Mouse (Mus musculus): ENCODE results near the gene Mcl1.

Mcl1 gene

DNA sequence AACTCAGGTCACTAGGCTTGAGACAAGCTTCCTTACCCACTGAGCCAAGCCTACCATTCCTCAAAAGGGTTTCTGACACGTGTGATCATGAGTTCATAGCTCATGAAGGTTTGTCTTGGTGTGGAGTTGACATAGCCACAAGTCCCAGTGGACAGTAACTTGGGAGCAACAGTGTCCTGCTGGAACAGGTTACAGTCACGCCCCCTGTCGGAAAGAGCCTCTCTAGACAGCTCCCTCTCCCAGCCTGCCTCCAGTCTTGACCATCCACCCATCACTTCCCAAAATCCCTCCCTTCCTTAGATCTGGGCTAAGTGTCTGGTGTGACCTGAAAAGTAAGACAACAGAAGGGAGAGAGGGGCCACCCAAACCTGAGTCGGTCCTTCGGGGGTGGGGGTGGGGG lies 24.3 kb downstream of the Mcl1 start:
- ChIA-PET CTCF (interaction anchor here in 3 of 4 experiments (0.6 to 2.6 kb wide), 20 partner anchors 9 to 279 kb away, joined by 3 to 11 read pairs (median 4); partner anchors contain the start of genes Ensa (in 2 of the 3) and Golph3l (in 1 of the 3)), POLR2A (interaction anchor here (0.6 to 56.4 kb wide), 20 partner anchors 8 to 700 kb away, joined by 3 to 4534 read pairs (median 4); partner anchors contain the start of genes Mcl1 (in 3 of the 4), Ensa (in 2 of the 4) and Golph3l (in 1 of the 4))

DNA sequence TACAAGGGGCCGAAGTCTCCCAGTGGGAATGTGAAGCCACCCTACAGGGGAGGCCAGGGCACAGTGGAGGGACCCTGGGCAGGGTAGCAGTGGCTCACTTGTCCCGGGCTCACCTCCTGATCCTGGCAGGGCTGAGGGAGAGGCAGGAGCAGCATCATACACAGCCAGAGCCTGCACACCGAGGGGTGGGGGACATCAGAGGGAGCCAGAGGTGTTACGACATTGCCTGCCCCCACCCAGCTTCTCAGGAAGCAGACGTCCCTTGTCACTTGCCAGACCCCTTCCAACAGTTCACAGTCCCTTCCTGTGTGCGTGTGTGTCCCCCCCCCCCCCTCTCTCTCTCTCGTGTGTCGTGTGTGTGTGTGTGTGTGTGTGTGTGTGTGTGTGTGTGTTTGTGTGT lies 26.3 kb downstream of the Mcl1 start:
- ChIA-PET CTCF (interaction anchor here in 2 of 4 experiments (0.6 to 5.9 kb wide), 4 partner anchors 8 to 272 kb away, joined by 3 to 44 read pairs (median 18); no protein-coding TSS in a partner anchor), POLR2A (interaction anchor here in 3 of 4 experiments (0.7 to 56.4 kb wide), 7 partner anchors 10 to 177 kb away, joined by 3 to 4534 read pairs (median 141); partner anchors contain the start of genes Mcl1 (in 3 of the 3) and Ensa (in 2 of the 3))

GRCm38 (mm10) chr3:95685301-95685700 lies 26.7 kb downstream of the Mcl1 start:
- ChIA-PET CTCF (interaction anchor here (0.7 to 5.9 kb wide), 5 partner anchors 9 to 86 kb away, joined by 3 to 44 read pairs (median 6); no protein-coding TSS in a partner anchor), POLR2A (interaction anchor here in 3 of 4 experiments (0.7 to 56.4 kb wide), 7 partner anchors 10 to 38 kb away, joined by 3 to 4534 read pairs (median 74); partner anchors contain the start of genes Ensa (in 2 of the 3) and Mcl1 (in 2 of the 3))

- ChIA-PET POLR2A (interaction anchor here in 3 of 4 experiments (0.7 to 56.4 kb wide), 8 partner anchors 11 to 50 kb away, joined by 3 to 4534 read pairs (median 40); partner anchors contain the start of genes Ensa (in 2 of the 3) and Mcl1 (in 2 of the 3)), CTCF (interaction anchor here (0.7 to 5.9 kb wide), 5 partner anchors 9 to 86 kb away, joined by 3 to 44 read pairs (median 6); no protein-coding TSS in a partner anchor)
These were observed 27.1 kb downstream of the Mcl1 start for GRCm38 (mm10) chr3:95685701-95686100.

GRCm38 (mm10) chr3:95686492-95687167 lies 28.0 kb downstream of the Mcl1 start:
- POLR2A ChIA-PET, result interaction anchor here (0.5 to 56.4 kb wide), 20 partner anchors 10 to 944 kb away, joined by 3 to 4534 read pairs (median 4); partner anchors contain the start of genes Ensa (in 2 of the 4), Mcl1 (in 2 of the 4), Ciart (in 1 of the 4) and Ecm1 (in 1 of the 4)
- CTCF ChIA-PET, result interaction anchor here in 3 of 4 experiments (0.6 to 5.9 kb wide), 9 partner anchors 9 to 645 kb away, joined by 3 to 44 read pairs (median 5); no protein-coding TSS in a partner anchor

DNA sequence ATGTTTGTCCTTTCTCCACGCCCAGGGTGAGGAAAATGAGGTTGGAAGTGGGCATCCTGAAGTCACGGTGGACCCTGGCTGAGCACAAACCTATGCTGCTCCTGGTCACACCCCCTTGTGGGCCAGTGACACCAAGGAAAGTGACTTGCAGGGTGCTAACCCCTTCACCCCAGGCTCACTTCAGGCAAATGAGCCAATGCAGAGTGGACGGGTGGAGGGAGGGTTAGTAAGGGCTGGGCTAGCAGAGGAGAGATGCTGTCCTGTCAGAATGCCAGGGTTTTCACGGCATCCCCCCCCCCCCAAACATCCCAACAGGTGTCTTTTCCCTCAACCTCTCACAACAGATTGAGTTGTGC lies 28.6 kb downstream of the Mcl1 start:
- CTCF ChIA-PET, result interaction anchor here (0.6 to 5.9 kb wide), 9 partner anchors 8 to 645 kb away, joined by 3 to 44 read pairs (median 3); no protein-coding TSS in a partner anchor
- POLR2A ChIA-PET, result interaction anchor here in 3 of 4 experiments (0.6 to 56.4 kb wide), 19 partner anchors 11 to 943 kb away, joined by 3 to 4534 read pairs (median 6); partner anchors contain the start of genes Ensa (in 2 of the 3), Mcl1 (in 2 of the 3), Ciart (in 1 of the 3) and Ecm1 (in 1 of the 3)

DNA sequence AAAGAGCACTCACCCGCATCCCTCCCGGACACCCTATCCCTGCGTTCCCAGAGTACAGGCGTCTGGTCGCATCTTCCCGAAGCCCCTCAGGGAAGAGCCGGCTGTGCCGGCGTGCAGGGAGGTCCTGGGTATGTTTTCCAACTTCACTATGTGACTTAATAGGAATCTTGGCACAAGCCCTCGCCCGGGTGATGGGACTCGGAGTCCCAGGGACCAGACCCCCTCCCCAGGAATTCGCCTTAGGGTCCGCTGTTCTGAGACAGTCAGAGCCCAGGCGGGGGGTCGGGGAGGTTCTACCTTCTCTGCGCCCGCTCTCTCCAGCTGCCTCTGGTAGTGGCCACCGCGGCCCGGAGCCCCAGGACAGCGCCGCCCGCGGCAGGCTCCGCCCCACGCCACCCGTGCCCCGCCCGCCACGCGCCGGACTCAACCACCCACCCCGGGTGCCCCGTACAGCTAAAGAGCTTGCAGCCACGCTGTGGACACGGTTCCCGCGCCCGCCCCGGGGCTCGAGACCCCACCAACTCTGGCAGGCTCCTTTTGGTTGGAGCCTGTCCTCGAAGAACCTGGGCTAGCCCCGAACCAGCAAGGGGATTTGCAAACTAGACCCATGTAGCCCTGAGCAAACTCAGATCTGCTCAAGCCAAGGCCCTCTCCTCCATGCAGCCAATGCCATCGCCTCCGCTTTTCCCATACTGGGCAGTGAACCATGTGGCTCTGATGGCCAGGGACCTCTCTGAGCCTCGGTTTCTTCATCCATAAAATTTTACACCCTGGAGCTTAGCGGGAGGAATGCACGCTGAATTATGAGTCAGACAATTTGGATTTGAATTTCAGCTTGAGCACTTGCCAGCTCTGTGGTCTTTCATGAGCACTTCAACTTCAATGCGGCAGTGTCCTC lies 29.2 kb downstream of the Mcl1 start, which contains the start of gene Adamtsl4:
Adamtsl4 (minus strand) TSS at position 394 of the 898 bp plus-strand sequence.
- ChIA-PET CTCF (interaction anchor here in 3 of 4 experiments (0.6 to 5.9 kb wide), 8 partner anchors 11 to 646 kb away, joined by 3 to 44 read pairs (median 4); no protein-coding TSS in a partner anchor), POLR2A (interaction anchor here (0.6 to 56.4 kb wide), 15 partner anchors 9 to 942 kb away, joined by 3 to 4534 read pairs (median 5); partner anchors contain the start of genes Ensa (in 2 of the 4), Mcl1 (in 2 of the 4), Ecm1 (in 1 of the 4) and Golph3l (in 1 of the 4))

- ChIA-PET CTCF (interaction anchor here (0.6 to 5.9 kb wide), 5 partner anchors 8 to 13 kb away, joined by 3 to 44 read pairs (median 3); no protein-coding TSS in a partner anchor), POLR2A (interaction anchor here (0.5 to 56.4 kb wide), 15 partner anchors 10 to 967 kb away, joined by 3 to 4534 read pairs (median 3); partner anchors contain the start of genes Ensa (in 2 of the 4) and Mcl1 (in 2 of the 4))
These were observed 30.8 kb downstream of the Mcl1 start for GRCm38 (mm10) chr3:95689171-95689915.

GRCm38 (mm10) chr3:95689940-95690339 lies 31.4 kb downstream of the Mcl1 start:
- ChIA-PET CTCF (interaction anchor here (0.6 to 5.9 kb wide), 6 partner anchors 8 to 14 kb away, joined by 3 to 44 read pairs (median 3); no protein-coding TSS in a partner anchor), POLR2A (interaction anchor here in 3 of 4 experiments (0.6 to 56.4 kb wide), 15 partner anchors 10 to 967 kb away, joined by 3 to 4534 read pairs (median 4); partner anchors contain the start of genes Ensa (in 2 of the 3), Mcl1 (in 2 of the 3) and Arnt (in 1 of the 3))

DNA sequence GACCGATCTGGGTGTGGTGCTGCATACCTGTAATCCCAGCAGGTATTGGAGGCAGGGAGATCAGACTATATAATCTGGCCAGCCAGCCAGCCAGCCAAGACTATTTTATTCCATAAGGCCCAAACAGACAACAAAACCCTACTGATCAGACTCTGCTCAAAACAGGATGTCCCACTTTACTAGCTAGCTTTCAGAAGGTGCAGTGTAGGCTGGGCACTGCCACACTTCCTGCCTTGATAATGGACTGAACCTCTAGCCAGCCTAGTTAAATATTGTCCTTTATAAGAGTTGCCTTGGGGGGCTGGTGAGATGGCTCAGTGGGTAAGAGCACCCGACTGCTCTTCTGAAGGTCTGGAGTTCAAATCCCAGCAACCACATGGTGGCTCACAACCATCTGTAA lies 32.0 kb downstream of the Mcl1 start:
- POLR2A ChIA-PET, result interaction anchor here in 3 of 4 experiments (0.6 to 56.4 kb wide), 10 partner anchors 10 to 257 kb away, joined by 3 to 4534 read pairs (median 22); partner anchors contain the start of genes Ensa (in 2 of the 3), Mcl1 (in 2 of the 3) and Arnt (in 1 of the 3)
- CTCF ChIA-PET, result interaction anchor here in 2 of 4 experiments (0.7 to 1.0 kb wide), 3 partner anchors 12 to 64 kb away, joined by 3 read pairs; no protein-coding TSS in a partner anchor

DNA sequence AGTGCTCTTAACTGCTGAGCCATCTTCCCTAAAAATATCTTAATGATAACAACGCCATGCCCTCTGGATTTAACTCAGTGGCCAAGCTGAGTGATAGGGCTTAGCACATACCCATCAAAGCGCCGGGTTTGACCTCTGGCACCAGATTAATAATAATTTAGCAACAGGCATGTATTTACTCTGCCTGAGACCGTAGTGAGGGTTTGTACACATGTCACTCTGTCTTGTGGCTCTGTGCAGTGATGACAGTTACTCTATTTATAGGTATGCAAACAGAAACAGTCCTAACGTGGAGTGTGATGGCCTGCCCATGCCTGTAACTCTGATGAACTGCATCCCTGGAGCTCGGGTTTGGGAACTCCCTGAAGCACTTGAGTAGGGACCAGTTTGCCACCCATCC lies 34.1 kb downstream of the Mcl1 start:
- POLR2A ChIA-PET, result interaction anchor here in 2 of 4 experiments (0.6 to 56.4 kb wide), 4 partner anchors 9 to 41 kb away, joined by 3 to 4457 read pairs (median 4); partner anchors contain the start of genes Ensa (in 1 of the 2) and Mcl1 (in 1 of the 2)
- CTCF ChIA-PET, result interaction anchor here in 1 of 4 experiments (0.9 kb wide), 1 partner anchor 10 kb away, joined by 6 read pairs; no protein-coding TSS in a partner anchor

DNA sequence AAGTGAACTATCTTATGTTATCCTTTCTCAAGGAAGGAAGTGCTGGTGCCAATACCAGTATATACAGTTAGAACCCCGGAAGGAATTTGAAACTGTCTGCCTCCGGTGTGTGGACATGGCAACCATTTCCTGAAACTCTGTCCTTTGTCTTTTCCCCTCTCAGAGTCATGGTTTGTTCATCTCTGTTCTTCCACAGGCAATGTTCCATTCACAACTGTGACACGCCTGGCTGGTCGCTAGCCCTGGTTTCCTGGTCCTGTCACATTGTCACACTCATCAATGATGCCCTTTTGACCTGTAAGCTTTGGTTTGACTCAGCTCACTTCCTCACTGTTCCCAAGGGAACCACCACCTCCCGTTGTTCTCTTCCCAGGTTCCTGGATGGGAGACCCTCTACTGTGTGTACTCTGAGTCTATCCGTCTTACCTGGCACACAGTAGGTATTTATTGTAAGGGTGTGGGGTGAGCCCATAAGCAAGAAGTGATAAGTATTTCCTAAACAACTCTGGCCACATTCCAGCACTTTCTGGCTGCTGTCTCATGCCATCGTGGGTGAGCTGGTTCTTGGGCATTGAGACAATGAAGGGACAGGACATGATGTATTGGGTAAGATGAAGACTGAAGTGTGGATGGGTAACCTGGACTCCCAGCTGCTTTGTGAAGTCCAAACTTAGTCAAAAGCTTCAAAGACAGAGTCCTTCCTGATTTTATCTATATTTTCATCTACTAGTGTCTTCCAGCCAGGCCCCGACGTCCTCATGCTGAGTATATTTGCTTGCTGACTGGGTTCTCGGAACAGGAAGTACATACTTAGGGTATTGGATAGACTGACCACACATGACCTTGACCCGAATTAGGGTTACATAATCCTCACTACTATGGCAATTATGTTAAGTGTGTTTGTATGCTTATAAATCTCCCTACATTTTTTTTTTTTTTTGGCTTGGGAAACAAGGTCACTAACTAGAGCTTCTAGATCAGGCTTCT lies 35.5 kb downstream of the Mcl1 start:
- CTCF ChIA-PET, result interaction anchor here in 2 of 4 experiments (0.7 to 1.3 kb wide), 3 partner anchors 11 to 42 kb away, joined by 3 to 6 read pairs (median 5); no protein-coding TSS in a partner anchor
- POLR2A ChIA-PET, result interaction anchor here in 2 of 4 experiments (0.6 to 56.4 kb wide), 9 partner anchors 8 to 130 kb away, joined by 3 to 4457 read pairs (median 4); partner anchors contain the start of genes Ensa (in 2 of the 2) and Mcl1 (in 1 of the 2)

- CTCF ChIA-PET, result interaction anchor here (0.6 to 1.3 kb wide), 5 partner anchors 8 to 43 kb away, joined by 3 to 5 read pairs (median 4); no protein-coding TSS in a partner anchor
- POLR2A ChIA-PET, result interaction anchor here in 3 of 4 experiments (0.6 to 56.4 kb wide), 5 partner anchors 12 to 44 kb away, joined by 3 to 4457 read pairs (median 20); partner anchors contain the start of genes Ensa (in 1 of the 3) and Mcl1 (in 1 of the 3)
These were observed 36.5 kb downstream of the Mcl1 start for GRCm38 (mm10) chr3:95694808-95695703.

Data from embryonic stem cell, embryonic (primary cell).